In the genomic region with DNA sequence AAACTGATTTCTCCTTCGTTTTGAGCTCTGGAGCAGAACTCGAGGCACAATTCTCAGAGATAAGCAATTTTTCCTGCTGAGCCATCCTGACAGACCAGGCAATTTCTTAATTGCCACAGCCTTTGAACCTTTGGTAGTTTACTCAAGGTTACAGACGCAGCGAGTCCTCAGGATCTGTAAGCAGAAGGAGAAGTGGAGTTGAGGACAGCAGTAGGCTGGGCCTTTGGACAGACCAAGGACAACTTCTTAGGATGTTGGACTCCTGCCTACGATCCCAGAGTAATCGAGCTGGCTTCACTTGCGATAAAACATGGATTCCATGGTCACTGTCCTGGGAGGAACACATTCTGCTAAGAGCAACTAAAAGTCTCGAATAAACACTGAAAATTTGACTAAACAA, we compare ENCODE assay signal across 15 mouse cellular contexts.
A peak's percentile ranks its signal among the peaks of the same experiment; 100 is the strongest.
DNase-seq lines count a peak whose midpoint lies in the region; ATAC-seq and TF ChIP-seq lines count a peak whose summit lies in the region.
"Had no signal": no experiment of that assay in that cellular context is flagged by ENCODE, and none has a peak within 500 bp of the region (broad histone marks: within the 10 kb centered on the region; RNA-seq: fewer than 3 reads in every experiment).

No protein-coding gene starts in this region.

- ATAC-seq in lung, embryonic 16.5 days (ENCODE audit: low read depth) = no peak
- ATAC-seq in intestine, postnatal 0 days = peak; percentile 57
- ATAC-seq in stomach, embryonic 14.5 days (ENCODE audit: insufficient number of reproducible peaks, insufficient read depth, low FRiP score, low read depth) = no peak
- ATAC-seq: forebrain, postnatal 0 days had no signal

- H3K27ac ChIP-seq in lung, embryonic 16.5 days (ENCODE audit: low read length) = peak overlapping the region; percentile 60
- peak overlapping the region; percentile 68; the same call in 1 of the 2 replicates for H3K27ac ChIP-seq in intestine, postnatal 0 days (ENCODE audit: low read depth, low read length)
- H3K27ac ChIP-seq in stomach, embryonic 14.5 days (ENCODE audit: low read length) = peak overlapping the region; percentile 72
- H3K27ac ChIP-seq: hindbrain, embryonic 13.5 days; limb, embryonic 10.5 days had no signal

- peaks cover 31% of the 10 kb centered on the region for H3K4me1 ChIP-seq in lung, embryonic 16.5 days (replicated peaks; ENCODE audit: control insufficient read depth, insufficient read depth, low read length)
- peaks cover 14% of the 10 kb centered on the region; the same call in 1 of the 2 replicates for H3K4me1 ChIP-seq in intestine, postnatal 0 days (replicated peaks; ENCODE audit: control insufficient read depth, insufficient read depth, low read length)
- H3K4me1 ChIP-seq in stomach, embryonic 14.5 days (ENCODE audit: control insufficient read depth, insufficient read depth, low read length) = peaks cover 17% of the 10 kb centered on the region

- H3K4me3 ChIP-seq in lung, embryonic 16.5 days (ENCODE audit: low read length) = no peak overlapping the region
- H3K4me3 ChIP-seq in intestine, postnatal 0 days (ENCODE audit: low read depth, low read length) = no peak overlapping the region
- H3K4me3 ChIP-seq in stomach, embryonic 14.5 days (ENCODE audit: low read depth, low read length) = no peak overlapping the region
- H3K4me3 ChIP-seq: erythroblast, embryonic 14.5 days; hindbrain, embryonic 13.5 days; limb, embryonic 10.5 days had no signal

- H3K9me3 ChIP-seq in lung, embryonic 16.5 days (ENCODE audit: control insufficient read depth, low read length) = no peaks in the 10 kb centered on the region
- no peaks in the 10 kb centered on the region for H3K9me3 ChIP-seq in intestine, postnatal 0 days (ENCODE audit: control insufficient read depth)
- no peaks in the 10 kb centered on the region for H3K9me3 ChIP-seq in stomach, embryonic 14.5 days (ENCODE audit: control insufficient read depth, low read depth, low read length)
- H3K9me3 ChIP-seq: hindbrain, embryonic 13.5 days; limb, embryonic 10.5 days had no signal

- TF ChIP-seq CTCF in intestine, postnatal 0 days (IDR thresholded peaks at IDR 0.05; ENCODE audit: low read depth) = no peak

- no peaks in the 10 kb centered on the region for H3K36me3 ChIP-seq in lung, embryonic 16.5 days (ENCODE audit: control insufficient read depth, insufficient read depth, low read length)
- no peaks in the 10 kb centered on the region for H3K36me3 ChIP-seq in intestine, postnatal 0 days (ENCODE audit: control insufficient read depth, insufficient read depth)
- no peaks in the 10 kb centered on the region for H3K36me3 ChIP-seq in stomach, embryonic 14.5 days (ENCODE audit: control insufficient read depth, insufficient read depth, low read length)
- H3K36me3 ChIP-seq: hindbrain, embryonic 13.5 days; limb, embryonic 10.5 days had no signal

- H3K27me3 ChIP-seq in lung, embryonic 16.5 days (ENCODE audit: control insufficient read depth, insufficient read depth, low read depth, low read length) = no peaks in the 10 kb centered on the region
- no peaks in the 10 kb centered on the region for H3K27me3 ChIP-seq in intestine, postnatal 0 days (replicated peaks; ENCODE audit: control insufficient read depth, insufficient read depth, low read length)
- H3K27me3 ChIP-seq in stomach, embryonic 14.5 days (ENCODE audit: control insufficient read depth, insufficient read depth, low read length) = no peaks in the 10 kb centered on the region
- H3K27me3 ChIP-seq: hindbrain, embryonic 13.5 days had no signal

- WGBS in lung, embryonic 16.5 days = 49% methylated on average over 8 of the region's 8 CpGs
- WGBS in intestine, postnatal 0 days = 28% methylated on average over 8 of the region's 8 CpGs
- 56% methylated on average over 8 of the region's 8 CpGs for WGBS in stomach, embryonic 14.5 days

- no peak overlapping the region for H3K9ac ChIP-seq in lung, embryonic 16.5 days (ENCODE audit: low read length)
- H3K9ac ChIP-seq in intestine, postnatal 0 days (ENCODE audit: low read depth, low read length) = no peak overlapping the region
- H3K9ac ChIP-seq in stomach, embryonic 14.5 days (replicated peaks; ENCODE audit: low read depth, low read length) = no peak overlapping the region
- H3K9ac ChIP-seq: forebrain, postnatal 0 days; hindbrain, embryonic 13.5 days had no signal

- H3K4me2 ChIP-seq in lung, embryonic 16.5 days (ENCODE audit: low read depth, low read length) = no peak overlapping the region
- no peak overlapping the region for H3K4me2 ChIP-seq in intestine, postnatal 0 days (replicated peaks; ENCODE audit: low read depth)
- H3K4me2 ChIP-seq in stomach, embryonic 14.5 days (replicated peaks; ENCODE audit: low read depth, low read length) = no peak overlapping the region
- H3K4me2 ChIP-seq: hindbrain, embryonic 13.5 days had no signal

- intact Hi-C loops in left cerebral cortex, postnatal 36 days (cut with DNase I) = no loop called here

- DNase-seq in adrenal gland, adult 2 months = peak; percentile 74
- DNase-seq in adrenal gland, postnatal 25 days = no peak
- no peak for DNase-seq in lung, postnatal 4 days
- no peak for DNase-seq in left cerebral cortex, postnatal 36 days (ENCODE audit: low spot score in 2 of 2)
- no peak for DNase-seq in layer of hippocampus, adult 9-10 months (ENCODE audit: low spot score)
- DNase-seq: cerebellum, adult 8-10 months; forebrain, postnatal 0 days; gastrocnemius, postnatal 36 days; layer of hippocampus, adult 9-11 months had no signal
